Mouse (Mus musculus): ENCODE data around the gene Hps6. TPM values are rescaled to one million over a fixed set of nuclear protein-coding genes. Genes with fewer than 3 reads are reported as not detected.
"Not testable (repeated sequence)": the region's sequence is repeated elsewhere in the genome, so short reads cannot be mapped to it uniquely, and the experiment has no call there.

Gene Hps6
- 1 to 10 TPM; 4.3 to 4.5 TPM for total RNA-seq (2021)

DNA sequence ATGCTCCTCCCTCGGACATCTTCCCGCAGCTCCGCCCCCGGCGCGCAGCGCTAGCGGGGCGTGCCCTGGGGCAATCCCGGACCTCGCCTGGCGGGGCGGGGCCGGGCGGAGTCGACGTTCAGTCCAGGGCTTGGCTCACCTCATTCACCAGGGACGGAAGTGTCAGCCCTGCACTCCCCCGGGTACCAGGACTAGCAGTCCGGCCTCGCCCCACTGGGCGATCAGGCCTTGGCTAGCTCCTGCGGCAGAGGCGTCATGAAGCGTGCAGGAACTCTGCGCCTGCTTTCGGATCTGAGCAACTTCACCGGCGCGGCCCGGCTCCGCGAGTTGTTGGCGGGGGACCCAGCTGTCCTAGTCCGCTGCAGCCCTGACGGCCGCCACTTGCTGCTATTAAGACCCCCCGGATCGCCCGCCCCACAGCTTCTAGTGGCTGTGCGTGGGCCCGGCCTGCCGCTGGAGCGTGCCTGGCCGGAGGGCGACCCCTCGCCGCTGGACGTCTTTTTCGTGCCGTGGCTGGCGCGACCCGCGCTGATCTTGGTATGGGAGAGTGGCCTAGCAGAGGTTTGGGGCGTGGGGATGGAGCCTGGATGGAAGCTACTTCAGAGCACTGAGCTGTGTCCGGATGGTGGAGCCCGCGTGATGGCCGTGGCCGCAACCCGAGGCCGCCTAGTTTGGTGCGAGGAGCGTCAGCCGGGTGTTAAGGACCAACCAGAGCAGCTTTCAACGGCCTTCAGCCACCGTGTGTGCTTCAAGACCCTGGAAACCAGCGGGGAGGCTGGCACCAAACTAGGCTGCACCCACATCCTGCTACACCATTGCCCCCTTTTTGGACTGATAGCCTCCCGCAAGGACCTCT, at the start of gene Hps6:
Hps6 (plus strand) TSS at position 138 of the 856 bp plus-strand sequence.
- intact Hi-C loops (cut with DNase I) = no loop called here
- peak; percentile 58 for DNase-seq

DNA sequence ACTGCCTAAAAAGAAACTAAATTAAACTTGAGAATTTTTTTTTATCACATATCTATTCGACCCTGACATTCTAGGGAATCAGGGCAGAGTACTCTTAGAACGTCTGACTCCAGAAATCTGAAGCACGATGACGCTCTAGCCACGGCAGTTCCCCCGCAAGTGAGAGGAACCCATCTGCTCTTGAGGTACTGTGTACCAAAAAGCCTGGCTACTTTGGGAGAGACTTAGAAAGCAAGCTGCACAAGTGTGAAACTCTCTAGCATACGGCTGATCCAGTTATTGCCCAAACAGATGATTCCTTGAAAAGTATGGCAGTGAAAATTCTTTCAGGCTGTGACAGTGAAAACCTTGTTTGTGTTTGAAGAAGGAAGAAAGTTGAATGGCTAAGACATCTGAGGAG, 46.6 kb upstream of the Hps6 start:
- no peak for DNase-seq
- intact Hi-C loops (cut with DNase I) = no loop called here

DNA sequence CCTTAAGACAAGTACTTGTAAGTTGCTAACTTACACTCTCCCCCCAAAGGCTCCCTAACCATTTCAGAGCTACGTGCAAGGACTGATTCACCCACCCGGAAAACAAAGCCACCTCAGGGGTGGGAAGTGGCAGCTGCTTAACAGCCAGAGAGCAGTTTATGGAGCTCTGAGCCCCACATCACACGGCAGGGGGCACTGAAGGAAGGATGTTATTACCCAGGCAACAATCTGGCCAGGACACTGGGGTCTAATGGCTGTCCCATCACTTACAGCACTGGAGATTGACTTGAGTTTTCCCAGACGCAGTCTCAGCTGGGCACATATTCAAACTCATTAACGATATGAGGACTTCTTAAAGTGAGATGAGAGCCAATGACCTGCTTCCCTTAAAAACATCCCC, 42.5 kb upstream of the Hps6 start:
- intact Hi-C loops (cut with DNase I) = no loop called here
- peak; percentile 70 for DNase-seq

DNA sequence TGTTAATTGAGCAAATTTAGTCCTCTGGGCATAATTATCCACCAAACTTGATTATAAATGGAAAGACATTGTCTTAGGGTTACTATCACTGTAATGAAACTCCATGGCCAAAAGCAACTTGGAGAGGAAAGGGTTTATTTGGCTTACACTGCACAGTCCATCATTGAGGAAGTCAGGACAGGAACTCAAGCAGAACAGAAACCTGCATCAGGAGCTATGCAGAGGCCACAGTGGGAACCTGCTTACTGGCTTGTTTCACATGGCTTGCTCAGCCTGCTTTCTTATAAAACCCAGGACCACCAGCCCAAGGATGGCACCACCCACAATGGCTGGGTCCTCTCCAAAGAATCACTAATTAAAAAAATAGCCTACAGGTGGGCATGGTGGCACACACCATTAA, 18.9 kb upstream of the Hps6 start:
- DNase-seq = no peak
- intact Hi-C loops (cut with DNase I) = no loop called here

DNA sequence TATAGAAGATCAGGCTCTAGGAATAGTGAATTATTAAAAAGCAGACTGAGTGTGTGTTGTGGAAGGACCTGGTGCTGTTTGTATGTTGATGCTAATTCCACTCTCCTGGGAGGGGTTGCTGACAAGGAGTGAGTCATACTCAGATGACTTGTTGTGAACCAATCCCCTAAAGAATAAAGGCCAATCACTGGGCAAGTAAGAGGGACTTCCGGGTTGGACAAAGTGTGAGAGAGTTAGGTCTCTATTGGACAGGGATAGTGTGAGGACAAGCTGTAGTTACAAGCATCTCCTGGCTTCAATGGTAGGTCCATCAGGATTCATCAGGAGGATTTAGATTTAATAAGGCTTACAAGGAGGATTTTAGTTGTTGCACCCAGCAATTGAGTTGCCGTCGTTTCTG, 15.1 kb upstream of the Hps6 start:
- intact Hi-C loops (cut with DNase I) = no loop called here
- DNase-seq = no peak

DNA sequence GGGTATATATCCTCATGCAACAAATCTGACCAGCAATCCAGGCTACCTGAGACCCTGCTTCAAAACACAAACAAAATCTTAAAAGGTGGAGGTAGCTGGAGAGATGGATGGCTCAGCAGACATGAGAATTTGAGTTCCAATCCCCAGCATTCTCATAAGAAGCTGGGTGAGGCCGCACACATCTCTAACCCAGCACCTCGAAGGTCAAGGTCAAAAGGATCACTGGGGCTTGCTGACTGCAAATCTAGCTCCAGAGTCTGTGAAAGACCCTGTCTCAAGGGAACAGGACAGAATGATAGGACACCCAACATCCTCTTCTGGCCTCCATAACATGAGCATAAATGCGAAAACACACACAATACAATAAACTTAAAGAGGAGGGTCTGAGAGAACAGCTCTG, 12.1 kb upstream of the Hps6 start:
- DNase-seq = no peak
- intact Hi-C loops (cut with DNase I) = no loop called here

DNA sequence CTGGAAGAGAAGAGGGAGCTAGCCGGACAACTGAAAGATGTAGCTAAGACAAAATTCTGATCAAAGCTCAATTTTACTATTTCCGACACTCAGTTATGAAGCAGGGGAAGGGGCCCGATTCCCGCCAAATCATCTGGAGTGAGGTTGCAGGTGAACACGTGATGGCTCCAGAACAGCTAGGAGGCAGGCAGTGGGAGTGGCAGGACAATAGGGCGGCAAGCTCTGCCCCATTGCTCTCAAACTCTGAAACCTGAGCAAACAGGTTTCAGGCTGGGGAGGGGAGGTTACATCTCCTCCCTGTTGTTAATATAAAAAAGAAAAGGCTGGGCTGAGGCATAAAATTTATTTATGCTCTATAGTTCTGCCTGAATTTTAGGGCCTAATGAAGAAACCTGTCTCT, 9.9 kb upstream of the Hps6 start:
- intact Hi-C loops (cut with DNase I) = not testable (repeated sequence)

DNA sequence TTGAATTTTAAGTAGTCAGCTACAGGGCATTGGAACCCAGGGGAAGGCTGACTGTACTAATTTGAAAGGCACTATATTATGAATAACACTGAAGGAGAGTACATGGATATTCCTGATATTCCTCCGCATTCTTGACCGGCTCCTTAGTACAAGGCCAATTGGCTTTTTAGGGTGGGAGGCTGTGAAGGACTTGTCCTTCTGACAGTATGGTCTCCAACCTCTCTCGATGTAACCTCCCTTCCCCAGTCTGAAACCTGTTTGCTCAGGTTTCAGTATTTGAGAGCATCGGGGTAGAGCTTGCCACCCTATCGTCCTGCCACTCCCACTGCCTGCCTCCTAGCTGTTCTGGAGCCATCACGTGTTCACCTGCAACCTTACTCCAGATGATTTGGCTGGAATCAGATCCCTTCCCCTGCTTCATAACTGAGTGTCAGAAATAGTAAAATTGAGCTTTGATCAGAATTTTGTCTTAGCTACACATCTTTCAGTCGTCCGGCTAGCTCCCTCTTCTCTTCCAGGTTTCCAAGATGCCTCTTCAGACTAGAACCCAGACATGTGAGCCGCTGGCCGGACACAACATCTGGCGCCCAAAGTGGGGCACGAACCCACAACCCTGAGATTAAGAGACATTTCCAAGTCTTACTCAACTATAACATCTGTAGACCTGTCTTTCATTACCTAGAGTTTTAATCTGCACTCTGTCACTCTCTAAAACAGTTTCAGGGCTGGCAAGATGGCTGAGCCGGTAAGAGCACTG, 9.1 kb upstream of the Hps6 start:
- no peak for DNase-seq
- intact Hi-C loops (cut with DNase I) = no loop called here

More for the DNA sequence above, 9.9 kb upstream of the Hps6 start:
- DNase-seq = not testable (repeated sequence)

DNA sequence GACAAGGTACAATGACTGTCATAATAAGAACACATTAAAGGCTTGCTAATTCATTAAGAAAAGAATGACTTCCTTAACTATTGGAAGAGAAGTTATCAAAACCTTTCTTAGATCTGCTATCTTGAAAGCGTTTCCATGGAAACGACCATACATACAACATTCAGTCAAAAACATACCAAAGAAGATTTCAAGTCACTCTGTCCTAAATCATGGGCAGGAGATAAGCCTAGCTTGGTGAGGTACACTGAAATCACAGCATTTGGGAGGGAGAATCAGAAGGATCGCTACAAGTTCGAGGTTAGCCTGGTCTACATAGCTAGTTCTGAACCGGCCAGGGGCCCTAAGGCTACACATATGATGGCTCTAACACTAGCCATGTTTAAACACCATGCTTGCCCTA, 5.9 kb upstream of the Hps6 start:
- no peak for DNase-seq
- intact Hi-C loops (cut with DNase I) = no loop called here

DNA sequence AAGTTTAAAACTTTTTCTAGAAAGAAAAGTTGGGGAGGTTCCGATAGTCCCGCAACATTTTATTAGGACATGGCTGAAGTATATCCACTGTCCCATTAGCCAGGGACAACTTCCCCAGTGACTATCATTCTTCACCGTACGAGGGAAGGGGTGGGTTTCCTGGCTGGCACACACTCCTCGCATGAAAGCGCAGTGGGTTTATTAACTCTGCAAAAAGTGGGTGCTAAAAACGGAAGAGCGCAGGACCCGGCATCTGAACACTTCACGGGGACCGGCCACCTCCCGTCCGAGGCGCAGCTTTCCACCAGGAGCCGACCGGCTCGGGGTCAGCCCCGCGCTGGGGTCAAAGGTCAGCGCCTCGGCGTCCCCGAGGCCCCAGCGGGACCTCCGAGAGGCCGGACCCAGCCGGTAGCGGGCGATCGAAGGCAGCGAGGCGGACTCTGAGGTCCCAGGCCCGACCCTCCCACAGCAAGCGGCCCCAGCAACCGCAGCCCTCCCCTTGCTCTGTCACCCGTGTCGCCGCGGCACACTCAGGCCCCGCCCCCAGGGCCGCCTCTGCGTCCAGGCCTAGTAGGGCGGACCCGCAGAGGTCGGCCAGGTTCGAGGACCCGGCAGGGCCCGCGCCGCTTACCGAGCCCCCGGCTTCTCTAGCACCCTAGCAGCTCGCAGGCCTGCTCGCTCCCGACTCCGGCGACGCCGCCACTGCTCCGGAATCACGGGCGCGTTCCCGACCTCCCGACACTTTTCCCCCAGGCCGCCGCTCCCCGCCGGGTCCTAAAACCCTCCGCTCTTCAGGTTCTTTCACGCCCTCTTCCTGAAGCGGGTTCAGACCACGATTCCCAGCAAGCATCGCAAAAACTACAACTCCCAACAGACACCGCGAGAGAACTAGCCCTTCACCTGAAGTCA, 5.3 kb upstream of the Hps6 start, which contains the start of gene Armh3:
Armh3 (minus strand) TSS at position 704 of the 909 bp plus-strand sequence.
- peak; percentile 93 for DNase-seq
- intact Hi-C loops (cut with DNase I) = no loop called here

DNA sequence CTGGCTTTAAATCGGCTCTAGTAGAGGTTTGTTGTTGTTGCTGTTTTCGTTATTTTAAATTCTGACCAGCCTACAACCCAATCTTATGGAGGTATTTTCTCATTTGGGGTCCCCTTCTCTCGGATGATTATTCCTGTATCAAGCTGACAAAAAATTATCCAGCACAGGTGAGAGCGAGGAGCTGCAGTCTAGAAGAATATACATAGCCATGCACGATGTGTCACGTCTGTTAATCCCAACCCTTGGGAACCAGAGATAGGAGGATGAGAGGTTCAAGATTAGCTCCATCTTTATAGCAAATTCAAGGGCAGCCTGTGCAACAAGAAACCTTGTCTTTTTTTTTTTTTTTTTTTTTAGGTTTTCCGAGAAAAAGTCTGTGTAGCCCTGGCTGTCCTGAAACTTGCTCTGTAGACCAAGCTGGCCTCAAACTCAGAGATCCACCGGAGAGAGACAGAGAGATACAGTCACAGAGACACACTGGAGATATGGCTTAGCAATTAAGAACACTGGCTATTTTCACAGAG, 4.6 kb upstream of the Hps6 start:
- intact Hi-C loops (cut with DNase I) = no loop called here

DNA sequence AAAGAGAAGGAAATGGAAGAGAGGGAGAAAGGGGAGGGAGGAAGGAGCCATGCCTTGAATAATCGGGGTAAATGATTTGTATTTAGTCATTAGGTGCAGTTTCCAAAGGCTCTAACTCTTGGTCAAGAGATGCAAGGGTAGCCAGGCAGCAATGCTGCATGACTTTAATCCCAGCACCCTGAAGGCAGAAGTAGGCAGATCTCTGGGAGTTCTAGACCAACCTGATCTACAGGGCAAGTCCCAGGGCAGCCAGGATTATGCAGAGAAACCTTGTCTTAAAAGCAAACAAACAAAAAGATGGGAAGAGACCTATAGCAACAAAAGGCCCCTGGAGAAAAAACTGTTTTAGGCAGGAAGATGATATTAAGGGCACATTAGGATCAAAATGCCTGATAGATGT, 3.9 kb upstream of the Hps6 start:
- intact Hi-C loops (cut with DNase I) = no loop called here
- DNase-seq = no peak

More for the DNA sequence above, 4.6 kb upstream of the Hps6 start:
- no peak for DNase-seq

DNA sequence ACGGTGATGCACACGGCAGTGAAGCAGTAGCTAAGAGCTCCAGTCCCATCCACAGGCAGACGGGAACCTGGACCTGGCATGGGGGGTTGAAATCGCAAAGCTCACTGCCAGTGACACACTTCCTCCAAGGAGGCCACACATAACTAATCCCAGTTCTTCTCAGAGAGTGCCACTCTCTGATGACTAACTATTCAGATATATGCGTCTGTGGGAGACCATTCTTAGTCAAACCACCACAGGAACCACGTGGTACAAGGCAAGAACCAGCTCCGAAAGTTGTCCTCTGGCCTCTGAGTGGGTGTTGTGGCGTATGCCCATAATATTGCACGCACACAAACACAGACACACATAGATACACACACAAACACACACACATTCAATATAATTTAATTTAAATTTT, 1.0 kb upstream of the Hps6 start:
- no peak for DNase-seq
- intact Hi-C loops (cut with DNase I) = no loop called here

DNA sequence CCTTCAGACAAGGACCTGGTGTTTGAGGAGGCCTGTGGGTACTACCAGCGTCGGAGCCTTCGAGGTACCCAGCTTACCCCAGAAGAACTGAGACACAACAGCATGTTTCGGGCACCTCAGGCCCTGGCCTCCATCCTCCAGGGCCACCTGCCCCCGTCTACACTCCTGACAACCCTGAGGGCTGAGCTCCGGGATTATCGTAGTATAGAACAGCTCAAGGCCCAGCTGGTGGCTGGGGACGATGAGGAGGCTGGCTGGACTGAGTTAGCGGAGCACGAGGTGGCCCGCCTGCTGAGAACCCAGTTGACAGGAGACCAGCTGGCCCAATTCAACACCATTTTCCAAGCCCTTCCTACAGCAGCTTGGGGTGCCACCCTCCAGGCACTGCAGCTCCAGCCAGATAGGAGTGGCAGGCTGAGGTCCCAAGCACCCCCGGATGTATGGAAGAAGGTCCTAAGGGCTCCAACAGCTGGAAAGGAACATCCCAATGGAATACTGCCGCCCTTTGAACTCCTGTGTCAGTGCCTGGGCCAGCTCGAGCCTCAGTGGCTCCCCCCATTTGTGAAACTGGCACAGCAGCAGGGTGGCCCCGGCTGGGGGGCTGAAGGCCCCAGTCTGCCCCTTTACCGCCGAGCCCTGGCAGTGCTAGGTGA, 1.6 kb downstream of the Hps6 start:
- intact Hi-C loops (cut with DNase I) = no loop called here

DNA sequence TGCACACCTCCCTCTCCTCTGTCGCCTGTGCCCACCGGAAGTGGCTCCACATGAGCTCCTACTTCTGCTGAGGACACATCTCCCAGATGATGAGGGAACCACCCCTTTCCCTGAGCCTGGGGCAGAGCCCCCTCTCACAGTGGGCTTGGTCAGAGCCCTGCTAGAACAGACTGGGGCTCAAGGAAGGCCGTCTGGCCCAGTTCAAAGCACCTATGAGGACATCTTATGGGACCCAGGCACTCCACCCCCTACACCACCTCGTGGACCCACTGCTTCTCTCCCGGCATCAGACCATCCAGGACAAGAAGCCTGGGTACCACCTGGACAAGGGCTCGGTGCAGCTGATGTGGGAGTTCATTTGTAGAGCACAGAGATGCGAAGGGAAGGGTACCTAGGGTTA, 2.4 kb downstream of the Hps6 start:
- intact Hi-C loops (cut with DNase I) = no loop called here
- DNase-seq = no peak

More for the DNA sequence above, 1.6 kb downstream of the Hps6 start:
- DNase-seq = peak; percentile 3

DNA sequence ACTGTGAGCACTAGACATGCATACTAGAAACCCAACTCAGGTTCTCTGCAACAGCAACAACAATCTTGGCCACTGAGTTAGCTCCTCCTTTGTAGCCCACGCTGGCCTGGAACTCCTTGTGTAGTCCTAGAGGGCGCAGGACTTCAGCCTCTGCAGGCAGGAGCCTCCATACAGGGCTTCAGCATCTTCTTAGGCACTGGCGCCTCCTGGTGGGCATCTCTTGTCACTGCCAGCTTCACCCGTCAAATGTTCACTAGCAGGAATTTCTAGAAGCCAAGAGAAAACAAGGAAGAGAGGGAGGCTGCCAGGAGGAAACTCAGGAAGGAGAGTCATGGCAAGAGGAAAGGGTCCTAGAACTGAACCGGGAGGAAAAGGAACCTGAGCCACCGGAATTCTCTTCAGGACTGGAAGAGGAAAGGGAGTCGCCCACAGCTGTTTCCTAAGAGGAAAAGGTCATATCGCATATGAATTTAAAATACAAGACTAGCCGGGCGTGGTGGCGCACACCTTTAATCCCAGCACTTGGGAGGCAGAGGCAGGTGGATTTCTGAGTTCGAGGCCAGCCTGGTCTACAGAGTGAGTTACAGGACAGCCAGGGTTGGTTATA, 11.4 kb downstream of the Hps6 start:
- intact Hi-C loops (cut with DNase I) = loop anchor here (5.0 kb wide), 1 partner anchor 202 kb away; no protein-coding TSS in a partner anchor
- peak; percentile 89 for DNase-seq

DNA sequence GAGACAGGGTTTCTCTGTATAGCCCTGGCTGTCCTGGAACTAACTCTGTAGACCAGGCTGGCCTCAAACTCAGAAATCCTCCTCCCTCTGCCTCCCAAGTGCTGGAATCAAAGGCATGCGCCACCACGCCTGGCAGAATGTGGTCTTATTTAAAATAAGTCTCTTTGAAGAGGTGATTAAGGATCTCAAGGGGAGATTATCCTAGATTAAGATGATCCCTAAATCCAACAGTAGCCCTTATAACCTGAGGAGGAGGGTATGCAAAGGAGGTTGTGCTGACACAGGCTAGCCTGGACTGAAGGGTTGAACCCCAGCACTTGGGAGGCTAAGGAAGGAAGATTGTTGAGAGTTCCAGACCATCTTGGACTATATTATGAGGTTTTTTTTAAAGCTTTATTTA, 12.7 kb downstream of the Hps6 start:
- intact Hi-C loops (cut with DNase I) = no loop called here
- DNase-seq = no peak

DNA sequence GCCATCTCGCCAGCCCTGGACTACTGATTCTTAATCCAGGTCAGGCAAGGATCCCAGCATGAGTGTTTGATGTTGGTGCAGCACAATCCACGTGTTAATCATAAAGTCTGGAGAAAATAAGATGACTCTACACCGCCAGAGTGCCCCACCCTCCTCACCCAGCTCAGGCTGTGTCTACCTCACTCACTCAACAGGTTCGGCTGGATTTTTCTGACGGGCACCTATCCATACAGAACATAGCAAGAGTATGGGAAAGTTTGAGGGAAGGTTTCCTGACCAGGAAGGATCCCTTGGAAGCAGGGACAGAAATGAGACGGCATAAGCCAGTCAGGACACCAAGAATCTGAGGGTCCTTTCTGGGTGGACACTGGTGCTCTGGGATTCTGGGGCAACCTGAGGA, 21.7 kb downstream of the Hps6 start:
- DNase-seq = no peak
- intact Hi-C loops (cut with DNase I) = no loop called here

DNA sequence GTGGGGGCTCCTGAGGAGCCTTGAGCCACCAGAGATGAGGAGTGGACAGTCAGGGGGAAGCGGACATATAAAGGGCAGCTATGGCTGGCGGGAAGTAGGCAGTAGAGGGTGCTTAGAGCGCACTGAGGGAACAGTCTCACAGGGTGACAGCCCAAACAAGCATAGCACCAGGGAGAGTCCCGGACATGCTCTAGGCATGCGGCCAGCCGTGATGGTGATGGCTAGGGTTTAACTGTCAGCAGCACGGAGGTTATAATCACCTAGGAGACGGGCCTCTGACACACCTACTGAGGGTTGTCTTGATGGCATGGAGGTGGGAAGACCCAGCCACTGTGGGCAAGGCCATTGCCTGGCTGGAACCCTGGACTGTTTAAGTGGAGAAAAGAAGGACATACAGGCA, 23.3 kb downstream of the Hps6 start:
- intact Hi-C loops (cut with DNase I) = no loop called here
- DNase-seq = no peak

Measured in left cerebral cortex, postnatal 4 days (tissue).